Mouse (Mus musculus) adrenal gland, adult 18-20 months (tissue): Measurements from ENCODE around the gene Asl. TPM values are rescaled to one million over a fixed set of nuclear protein-coding genes. Genes with fewer than 3 reads are reported as not detected.

Source experiments
- total RNA-seq, 2 experiments: library from RNA; stranded (reverse); gene quantifications; 1 replicate in 1 of 2; 2 replicates in 1 of 2; pipeline ENCODE4 v1.2.3; 2021

Gene Asl
- total RNA-seq, 2 experiments from 2014 or later, result 80.6 to 121 TPM

Other genes starting within 250 kb of the Asl start
- gene Psph, start 241.8 kb downstream of the Asl start, total RNA-seq, result 10 to 100 TPM; 22.5 to 26.0 TPM
- 10 to 100 TPM; 25.9 to 39.1 TPM for gene Sumf2, start 182.3 kb downstream of the Asl start, total RNA-seq
- gene Chchd2, start 141.8 kb downstream of the Asl start, total RNA-seq, result 1,000 to 10,000 TPM; 1,056 to 1,163 TPM
- gene Zbed5, start 133.5 kb downstream of the Asl start, total RNA-seq, result 1 to 10 TPM; 1.5 to 2.1 TPM
- gene Phkg1, start 130.7 kb downstream of the Asl start, total RNA-seq, result 1 to 10 TPM; 1.2 to 4.7 TPM
- gene Nupr1l, start 120.7 kb downstream of the Asl start, total RNA-seq, result 1 to 10 TPM; 4.1 to 4.2 TPM
- 10 to 100 TPM; 27.7 to 33.9 TPM for gene Vkorc1l1, start 87.3 kb downstream of the Asl start, total RNA-seq
- gene Gusb, start 26.2 kb downstream of the Asl start, total RNA-seq, result 10 to 100 TPM; 48.8 to 52.0 TPM
- 10 to 100 TPM; 26.0 to 40.2 TPM for gene Crcp, start within 50 bp of the Asl start, total RNA-seq
- gene Tpst1, start 44.1 kb upstream of the Asl start, total RNA-seq, result 10 to 100 TPM; 27.2 to 28.8 TPM
- 10 to 100 TPM in 1 of 2 experiments, 1 to 10 TPM in 1; 9.7 to 10.3 TPM for gene Kctd7, start 115.6 kb upstream of the Asl start, total RNA-seq
- gene Rabgef1, start 142.6 kb upstream of the Asl start, total RNA-seq, result 10 to 100 TPM; 34.7 to 58.1 TPM
- gene Tmem248, start 187.8 kb upstream of the Asl start, total RNA-seq, result 10 to 100 TPM; 57.9 to 75.8 TPM
- gene Sbds, start 226.3 kb upstream of the Asl start, total RNA-seq, result 100 to 1,000 TPM; 119 to 126 TPM
- gene Tyw1, start 226.4 kb upstream of the Asl start, total RNA-seq, result 10 to 100 TPM; 21.1 to 27.8 TPM